Mouse (Mus musculus) heart, adult 2 months (tissue): Measurements from ENCODE around the gene Man1c1.

Source experiments
- CTCF ChIP-seq: fragments of 200-600 bp; IDR thresholded peaks from 2 replicates; pipeline ENCODE4 v1.8.1; 2022; ENCODE audit warnings: antibody characterized with exemption, mild to moderate bottlenecking, moderate library complexity
- POLR2A ChIP-seq: fragments of 200-500 bp; IDR thresholded peaks from 2 replicates; pipeline ENCODE4 v1.6.1; 2011; ENCODE audit warnings: mild to moderate bottlenecking, low read depth, low read length, control low read depth; ENCODE audit not compliant: insufficient read depth

GRCm38 (mm10) chr4:134578407-134578806 lies 125.7 kb downstream of the Man1c1 start:
- TF ChIP-seq CTCF, result no peak
- TF ChIP-seq POLR2A, result no peak
